Mouse (Mus musculus) embryo, embryonic 10 days (tissue): ENCODE data around the gene Atg2b.

Experiments used
- DNase-seq: peaks from one replicate; pipeline ENCODE4 v3.0.0-alpha.2; 2015; ENCODE audit warnings: low spot score

Gene Atg2b

GRCm38 (mm10) chr12:105685001-105685691 lies at the start of gene Atg2b:
Gene Atg2b (minus strand): TSS chr12:105685211.
- peak; percentile 100 for DNase-seq

- DNase-seq = no peak
These were observed 48.6 kb upstream of the Atg2b start for GRCm38 (mm10) chr12:105733370-105734159.

- no peak for DNase-seq
These were observed 45.9 kb upstream of the Atg2b start for GRCm38 (mm10) chr12:105730851-105731460.

- peak; percentile 54 for DNase-seq
These were observed 43.0 kb upstream of the Atg2b start for GRCm38 (mm10) chr12:105727964-105728363.

- DNase-seq = no peak
These were observed 42.3 kb upstream of the Atg2b start for GRCm38 (mm10) chr12:105727268-105727667.

- DNase-seq = no peak
These were observed 40.7 kb upstream of the Atg2b start for GRCm38 (mm10) chr12:105725736-105726135.

- DNase-seq = no peak
These were observed 39.6 kb upstream of the Atg2b start for GRCm38 (mm10) chr12:105724616-105725015.

GRCm38 (mm10) chr12:105722657-105723056 lies 37.6 kb upstream of the Atg2b start:
- peak; percentile 77 for DNase-seq

- DNase-seq = no peak
These were observed 36.6 kb upstream of the Atg2b start for GRCm38 (mm10) chr12:105721452-105722132.

GRCm38 (mm10) chr12:105720196-105720595 lies 35.2 kb upstream of the Atg2b start:
- no peak for DNase-seq

- DNase-seq = peak; percentile 33
These were observed 33.6 kb upstream of the Atg2b start for GRCm38 (mm10) chr12:105718616-105719015.

GRCm38 (mm10) chr12:105705799-105706487 lies 20.9 kb upstream of the Atg2b start, which contains the start of gene Ak7:
Gene Ak7 (plus strand): TSS chr12:105705976.
- peak; percentile 91 for DNase-seq

- DNase-seq = no peak
These were observed 15.4 kb upstream of the Atg2b start for GRCm38 (mm10) chr12:105700433-105700832.

GRCm38 (mm10) chr12:105697104-105697780 lies 12.2 kb upstream of the Atg2b start:
- no peak for DNase-seq

- DNase-seq = no peak
These were observed 10.8 kb upstream of the Atg2b start for GRCm38 (mm10) chr12:105695848-105696247.

- DNase-seq = no peak
These were observed 9.0 kb upstream of the Atg2b start for GRCm38 (mm10) chr12:105694021-105694420.

- no peak for DNase-seq
These were observed 4.4 kb upstream of the Atg2b start for GRCm38 (mm10) chr12:105689435-105689834.

GRCm38 (mm10) chr12:105688546-105688945 lies 3.5 kb upstream of the Atg2b start:
- DNase-seq = no peak

- no peak for DNase-seq
These were observed 2.4 kb upstream of the Atg2b start for GRCm38 (mm10) chr12:105687416-105687815.

- DNase-seq = no peak
These were observed 1.8 kb upstream of the Atg2b start for GRCm38 (mm10) chr12:105686791-105687190.
